Mouse (Mus musculus) liver, embryonic 14.5 days (tissue): ENCODE results near the gene Hist1h1e.
"Not testable (repeated sequence)": the region's sequence is repeated elsewhere in the genome, so short reads cannot be mapped to it uniquely, and the experiment has no call there.

Experiments used
- CTCF ChIP-seq: IDR thresholded peaks from 2 replicates; pipeline ENCODE4 v1.5.1; 2016; ENCODE audit warnings: antibody characterized with exemption, low read depth, control low read depth
- EP300 ChIP-seq: IDR thresholded peaks from 2 replicates; pipeline ENCODE4 v1.6.1; 2016; ENCODE audit warnings: antibody characterized with exemption, low read depth

DNA sequence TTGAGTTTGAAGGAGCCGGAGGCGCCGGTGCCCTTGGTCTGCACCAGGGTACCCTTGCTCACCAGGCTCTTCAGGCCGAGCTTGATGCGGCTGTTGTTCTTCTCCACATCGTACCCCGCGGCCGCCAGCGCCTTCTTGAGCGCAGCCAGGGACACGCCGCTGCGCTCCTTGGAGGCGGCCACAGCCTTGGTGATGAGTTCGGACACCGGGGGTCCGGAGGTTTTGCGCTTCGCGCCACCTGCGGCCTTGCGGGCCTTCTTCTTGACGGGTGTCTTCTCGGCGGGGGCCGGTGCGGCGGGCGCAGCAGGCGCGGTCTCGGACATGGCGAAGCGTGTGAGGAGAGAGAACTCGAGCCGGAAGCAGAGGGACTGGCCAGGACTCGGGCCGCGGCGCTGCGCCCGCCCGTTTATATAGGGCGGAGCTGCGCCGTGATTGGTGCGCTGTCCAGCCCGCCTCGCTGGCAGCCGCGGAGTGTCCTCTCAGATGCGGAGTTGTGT lies at the start of gene Hist1h1e:
- TF ChIP-seq EP300: peak; percentile 72
- not testable (repeated sequence) for TF ChIP-seq CTCF
